Mouse (Mus musculus) liver, adult (tissue): ENCODE data around the gene Plekhj1.

Source experiments
- GATA4 ChIP-seq: IDR thresholded peaks from 2 replicates; pipeline ENCODE4 v1.6.1; 2014; ENCODE audit warnings: mild to moderate bottlenecking, low read length; ENCODE audit not compliant: insufficient replicate concordance

The Plekhj1 gene

DNA sequence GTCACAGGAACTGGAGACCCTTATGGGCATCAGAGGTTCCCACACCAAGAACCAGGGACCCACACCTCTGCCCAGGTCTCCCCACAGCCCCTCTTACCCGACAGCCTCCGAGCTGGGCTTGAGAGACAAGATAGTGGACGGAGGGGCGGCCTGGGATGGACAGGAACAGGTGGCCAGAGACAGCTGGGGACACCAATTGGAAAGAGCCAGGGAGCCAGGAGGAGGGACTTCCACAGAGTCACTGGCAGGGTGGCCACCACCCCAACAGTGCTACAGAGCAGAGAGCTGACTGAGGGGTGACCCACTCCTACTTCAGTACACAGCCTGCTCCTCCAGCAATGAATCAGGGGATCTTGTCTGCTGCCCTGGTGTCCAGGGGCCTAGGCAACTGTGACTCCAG is 14.9 kb upstream of the Plekhj1 start, which contains the start of gene Jsrp1:
Jsrp1 (minus strand) TSS at position 133 of the 400 bp plus-strand sequence.
- TF ChIP-seq GATA4: no peak

DNA sequence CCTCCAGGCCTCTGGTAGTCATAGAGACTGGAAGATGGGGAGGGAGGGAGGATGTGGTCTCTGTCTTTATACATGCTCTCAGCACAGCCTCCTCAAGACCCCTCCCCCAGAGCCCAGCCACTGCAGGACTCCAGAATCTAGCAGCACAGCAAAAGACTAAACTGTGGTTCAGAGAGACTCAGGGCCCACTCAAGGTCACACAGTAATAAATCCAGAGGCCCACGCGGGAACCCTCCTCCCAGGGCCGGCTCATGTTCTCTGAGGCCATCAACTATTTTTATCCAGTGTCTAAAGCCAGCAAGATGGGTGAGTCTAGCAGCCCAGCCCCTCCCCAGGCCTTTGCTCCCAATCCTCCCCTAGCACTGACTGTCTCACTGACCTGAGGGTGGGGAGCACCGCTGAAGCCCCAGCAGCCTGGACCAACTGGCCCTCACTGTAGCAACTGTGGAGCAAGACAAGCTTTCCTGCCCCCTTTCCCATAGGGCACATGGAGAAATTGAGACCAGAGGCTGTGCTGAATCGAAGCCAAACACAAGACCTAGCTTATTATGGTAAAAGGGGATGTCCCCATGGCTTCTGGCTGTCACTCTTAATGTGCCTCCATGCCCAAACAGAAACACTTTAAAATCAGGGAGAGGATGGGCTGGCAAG is 14.1 kb upstream of the Plekhj1 start:
- TF ChIP-seq GATA4: no peak

DNA sequence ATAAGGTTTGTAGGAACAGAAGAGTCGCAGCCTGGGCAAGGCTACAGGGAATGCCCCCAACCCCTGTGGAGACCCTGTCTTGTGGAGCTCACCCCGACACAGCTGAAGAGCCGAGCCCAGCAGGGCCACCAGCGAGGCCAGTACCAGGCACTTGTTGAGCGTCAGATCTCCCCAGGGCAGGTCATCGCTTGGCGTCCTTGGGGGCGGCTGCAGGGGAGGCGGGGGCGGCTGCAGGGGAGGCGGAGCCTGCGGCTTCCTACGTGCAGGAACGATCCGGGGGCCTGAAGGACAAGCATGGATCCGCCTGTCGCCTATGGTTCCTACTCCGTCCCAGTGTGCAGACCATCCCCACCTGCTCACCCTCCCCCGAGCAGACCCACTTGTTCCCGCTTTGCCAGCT is 11.7 kb upstream of the Plekhj1 start:
- no peak for TF ChIP-seq GATA4

DNA sequence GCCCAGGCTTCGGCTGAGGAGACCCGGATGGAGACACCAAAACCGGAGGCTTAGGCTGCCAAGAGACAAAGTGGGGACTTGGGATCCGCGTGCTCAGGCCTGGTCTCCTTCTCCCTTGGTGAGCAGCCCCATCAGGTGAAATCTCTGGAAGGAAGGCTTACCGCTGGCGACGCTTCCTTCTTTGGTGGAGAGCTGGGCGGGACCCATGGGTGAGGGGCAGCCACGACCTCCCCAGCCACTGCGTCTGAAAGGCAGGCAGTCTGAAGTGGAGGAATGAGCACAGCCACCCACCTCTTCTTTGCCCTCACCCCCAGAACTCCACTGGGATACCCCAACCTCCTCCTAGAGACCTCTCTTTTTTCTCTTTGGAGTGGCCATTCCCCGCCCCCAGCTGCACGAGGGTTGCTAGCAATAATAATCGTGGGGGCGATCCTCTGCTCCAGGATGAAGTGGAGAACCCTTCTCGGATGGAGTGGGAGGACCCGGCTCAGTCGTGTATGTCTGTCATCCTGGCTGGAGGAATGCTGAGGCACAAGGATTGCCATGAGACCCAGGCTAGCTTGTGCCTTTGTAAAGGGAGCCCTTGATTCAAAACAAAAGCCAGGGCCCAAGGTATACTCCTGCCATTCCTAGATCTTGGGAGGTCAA is 10.7 kb upstream of the Plekhj1 start:
- no peak for TF ChIP-seq GATA4

DNA sequence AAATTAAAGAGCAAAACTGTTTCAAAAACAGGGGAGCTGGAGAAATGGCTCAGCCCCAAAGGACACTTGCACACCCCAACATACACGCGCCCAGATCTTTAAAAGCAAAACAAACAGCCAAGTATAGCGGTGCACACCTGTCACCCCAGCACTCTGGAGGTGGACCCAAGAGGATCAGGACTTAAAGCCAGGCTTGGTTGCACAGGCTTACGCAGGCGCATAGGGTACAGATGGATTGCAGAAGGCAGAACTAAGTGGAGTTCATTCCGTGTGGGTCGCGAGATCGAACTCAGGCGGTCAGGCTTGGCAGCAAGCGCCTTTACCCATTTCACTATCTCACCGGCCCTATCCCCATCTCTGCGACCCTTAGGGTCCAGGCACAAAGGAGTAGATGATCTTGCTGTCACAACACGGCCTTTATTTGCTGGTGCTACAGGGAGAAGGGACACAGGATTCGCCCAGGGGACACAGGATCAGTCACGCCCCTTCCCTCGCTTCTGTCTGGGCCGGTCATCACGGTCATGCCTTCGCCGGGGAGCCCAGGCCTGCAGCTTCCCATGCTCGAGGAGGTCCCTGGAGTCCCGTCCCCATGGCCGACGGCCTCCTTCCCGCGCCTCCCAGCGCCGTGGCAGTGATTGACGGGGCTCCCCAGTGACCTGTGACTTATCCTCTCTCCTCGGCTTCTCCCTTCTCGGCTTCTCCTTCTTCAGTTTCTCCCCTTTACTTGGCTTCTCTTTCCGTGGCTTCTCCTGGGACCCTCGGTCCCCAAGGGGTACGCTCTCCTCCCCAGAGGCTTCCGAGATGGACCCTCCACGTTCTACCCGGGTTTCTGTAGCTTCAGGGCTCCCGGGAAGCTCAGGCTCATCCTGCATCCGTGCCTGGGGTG is 9.9 kb upstream of the Plekhj1 start:
- no peak for TF ChIP-seq GATA4

DNA sequence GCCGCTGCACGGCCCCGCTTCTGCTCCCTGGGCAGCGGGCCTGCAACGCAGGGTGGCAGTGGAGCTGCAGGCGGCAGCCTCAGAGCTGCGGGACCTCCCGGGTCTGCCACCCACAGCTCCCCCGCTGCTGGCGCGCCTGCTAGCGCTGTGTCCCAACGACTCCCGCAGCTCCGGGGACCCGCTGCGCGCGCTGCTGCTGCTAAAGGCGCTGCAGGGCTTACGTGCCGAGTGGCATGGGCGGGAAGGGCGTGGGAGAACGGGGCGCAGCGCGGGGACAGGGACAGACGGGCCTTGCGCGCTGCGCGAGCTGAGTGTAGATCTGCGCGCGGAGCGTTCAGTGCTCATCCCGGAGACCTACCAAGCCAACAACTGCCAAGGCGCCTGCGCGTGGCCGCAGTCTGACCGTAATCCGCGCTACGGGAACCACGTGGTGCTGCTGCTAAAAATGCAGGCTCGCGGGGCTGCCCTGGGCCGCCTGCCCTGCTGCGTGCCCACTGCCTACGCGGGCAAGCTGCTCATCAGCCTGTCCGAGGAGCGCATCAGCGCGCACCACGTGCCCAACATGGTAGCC is 8.7 kb upstream of the Plekhj1 start:
- TF ChIP-seq GATA4: no peak

DNA sequence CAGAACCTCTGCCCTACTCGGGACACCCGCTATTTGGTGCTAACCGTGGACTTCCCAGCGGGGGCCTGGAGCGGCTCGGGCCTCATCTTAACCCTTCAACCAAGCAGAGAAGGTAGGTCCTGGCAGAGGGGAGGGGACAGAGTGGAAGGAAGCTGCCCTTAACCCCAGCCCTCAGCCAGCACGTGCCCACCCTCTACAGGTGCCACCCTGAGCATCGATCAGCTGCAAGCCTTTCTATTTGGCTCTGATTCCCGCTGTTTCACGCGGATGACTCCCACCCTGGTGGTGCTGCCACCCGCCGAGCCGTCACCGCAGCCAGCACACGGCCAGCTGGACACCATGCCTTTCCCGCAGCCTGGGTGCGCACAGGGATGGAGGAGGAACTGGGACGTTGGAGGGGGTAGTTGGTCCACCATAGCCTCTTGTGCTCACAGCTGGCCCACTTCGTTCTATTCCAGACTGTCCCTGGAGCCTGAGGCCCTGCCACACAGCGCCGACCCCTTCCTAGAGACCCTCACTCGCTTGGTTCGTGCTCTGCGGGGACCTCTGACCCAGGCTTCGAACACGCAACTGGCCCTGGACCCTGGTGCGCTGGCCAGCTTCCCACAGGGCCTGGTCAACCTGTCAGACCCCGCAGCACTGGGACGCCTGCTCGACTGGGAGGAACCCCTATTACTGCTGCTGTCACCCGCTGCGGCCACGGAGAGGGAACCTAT is 8.1 kb upstream of the Plekhj1 start:
- TF ChIP-seq GATA4: no peak

DNA sequence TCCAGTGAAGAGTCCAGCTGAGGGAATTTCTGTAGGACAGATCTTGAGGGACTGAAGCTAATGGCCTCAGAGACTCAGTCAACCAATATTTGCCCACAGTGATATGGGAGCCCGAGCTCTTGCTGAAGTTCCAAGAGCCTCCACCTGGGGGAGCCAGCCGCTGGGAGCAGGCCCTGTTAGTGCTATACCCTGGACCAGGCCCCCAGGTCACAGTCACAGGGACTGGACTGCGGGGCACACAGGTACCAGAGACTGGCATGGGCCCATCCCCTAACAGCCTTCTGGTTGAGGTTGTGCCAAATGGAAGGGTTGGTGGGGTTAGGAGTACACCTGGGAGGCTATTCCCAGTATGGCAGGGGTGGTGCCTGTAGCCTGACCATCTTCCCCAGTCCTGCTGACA is 7.5 kb upstream of the Plekhj1 start:
- no peak for TF ChIP-seq GATA4

DNA sequence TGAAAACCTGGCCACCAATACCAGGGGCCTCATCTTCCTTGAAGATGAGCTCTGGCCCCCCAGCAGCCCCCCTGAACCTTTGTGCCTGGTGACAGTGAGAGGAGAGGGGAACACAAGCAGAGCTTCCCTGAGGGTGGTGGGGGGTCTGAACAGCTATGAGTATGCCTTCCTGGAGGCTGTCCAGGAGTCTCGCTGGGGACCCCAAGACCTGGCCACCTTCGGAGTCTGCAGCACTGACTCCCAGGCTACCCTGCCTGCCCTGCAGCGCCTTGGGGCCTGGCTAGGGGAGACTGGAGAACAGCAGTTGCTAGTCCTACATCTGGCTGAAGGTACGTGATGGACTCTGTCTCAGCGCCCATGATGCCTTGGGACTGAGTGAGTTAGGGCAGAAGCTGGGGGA is 6.9 kb upstream of the Plekhj1 start:
- TF ChIP-seq GATA4: no peak

DNA sequence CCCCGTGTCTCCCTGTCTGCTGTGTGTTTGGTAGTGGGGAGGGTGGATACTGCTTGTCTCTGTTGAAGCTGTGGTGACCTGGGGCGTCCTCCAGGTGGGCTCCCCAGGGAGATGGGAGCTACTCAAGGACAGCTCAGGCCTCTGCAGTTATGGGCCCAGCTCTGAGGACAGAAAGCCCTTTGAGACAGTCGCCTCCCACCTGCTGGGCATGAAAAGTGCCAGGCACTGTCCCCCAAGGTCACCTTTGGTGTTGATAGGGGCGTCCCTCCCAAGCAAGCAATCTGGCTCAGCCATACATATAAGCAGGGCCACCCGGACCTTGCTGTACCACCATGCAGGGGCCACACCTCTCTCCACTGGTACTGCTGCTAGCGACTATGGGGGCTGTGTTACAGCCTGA is 6.5 kb upstream of the Plekhj1 start, which contains the start of gene Amh:
Amh (plus strand) TSS at position 328 of the 400 bp plus-strand sequence.
- no peak for TF ChIP-seq GATA4

DNA sequence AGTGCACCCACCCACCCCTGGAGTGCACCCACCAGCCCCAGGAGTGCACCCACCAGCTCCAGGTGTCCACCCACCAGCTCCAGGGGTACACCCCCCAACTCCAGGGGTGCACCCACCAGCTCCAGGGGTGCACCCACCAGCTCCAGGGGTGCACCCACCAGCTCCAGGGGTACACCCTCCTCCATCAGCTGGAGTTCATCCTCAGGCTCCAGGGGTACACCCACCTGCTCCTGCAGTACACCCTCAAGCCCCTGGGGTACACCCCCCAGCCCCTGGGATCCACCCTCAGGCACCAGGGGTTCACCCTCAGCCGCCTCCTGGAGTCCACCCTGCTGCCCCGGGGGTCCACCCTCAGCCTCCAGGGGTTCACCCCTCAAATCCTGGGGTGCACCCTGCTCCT is 5.9 kb upstream of the Plekhj1 start:
- no peak for TF ChIP-seq GATA4

DNA sequence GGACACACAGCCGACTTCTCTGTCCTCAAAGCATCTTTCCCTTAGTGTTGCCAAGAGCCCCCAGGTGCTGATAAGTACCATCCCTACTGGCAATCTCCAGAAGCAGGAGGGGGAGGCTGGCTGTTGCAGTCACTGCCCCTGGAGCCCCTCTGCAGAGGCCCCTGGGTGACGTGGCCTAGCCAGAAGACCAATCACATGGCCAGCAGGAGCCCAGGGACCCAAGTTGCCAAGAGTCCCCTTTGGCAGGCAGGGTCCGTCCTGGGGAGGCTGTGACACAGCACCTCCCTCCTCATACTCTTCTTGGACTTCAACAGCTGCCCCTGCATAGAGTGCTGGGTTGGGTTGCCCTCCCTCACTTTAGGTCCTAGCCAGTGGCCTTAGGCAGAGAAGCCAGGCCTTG is 4.6 kb upstream of the Plekhj1 start:
- TF ChIP-seq GATA4: no peak

DNA sequence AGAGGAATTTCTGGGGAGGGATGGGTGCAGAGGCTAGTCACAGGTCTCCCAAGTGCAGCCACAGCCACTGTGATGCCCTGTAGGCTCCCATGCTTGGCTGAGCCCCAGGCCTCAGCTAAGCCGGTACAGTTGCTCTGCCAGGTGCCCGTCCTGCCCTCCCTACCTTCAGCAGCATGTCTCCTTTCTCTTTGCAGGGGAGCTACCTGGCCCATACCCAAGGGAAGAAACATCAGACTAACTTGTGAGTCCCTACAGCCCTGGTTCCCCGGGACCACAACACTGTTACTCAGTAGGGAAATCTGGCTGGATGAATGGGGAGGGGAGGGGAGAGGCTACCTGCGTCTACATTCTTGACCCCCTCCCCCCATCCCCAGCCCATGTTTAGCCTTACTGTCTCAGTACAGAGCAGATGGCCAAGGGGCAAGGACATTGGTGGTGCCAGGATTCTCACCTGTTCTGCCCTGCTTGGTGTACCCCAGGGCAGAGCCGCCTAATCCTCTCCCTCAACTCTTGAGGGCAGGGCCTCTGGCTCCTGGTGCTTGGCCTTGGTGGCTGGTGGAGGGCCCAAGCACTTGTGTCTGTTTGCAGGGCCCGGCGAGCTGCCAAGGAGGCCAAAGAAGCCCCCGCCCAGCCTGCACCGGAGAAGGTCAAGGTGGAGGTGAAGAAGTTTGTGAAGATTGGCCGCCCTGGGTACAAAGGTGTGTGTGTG is 3.9 kb upstream of the Plekhj1 start:
- no peak for TF ChIP-seq GATA4

DNA sequence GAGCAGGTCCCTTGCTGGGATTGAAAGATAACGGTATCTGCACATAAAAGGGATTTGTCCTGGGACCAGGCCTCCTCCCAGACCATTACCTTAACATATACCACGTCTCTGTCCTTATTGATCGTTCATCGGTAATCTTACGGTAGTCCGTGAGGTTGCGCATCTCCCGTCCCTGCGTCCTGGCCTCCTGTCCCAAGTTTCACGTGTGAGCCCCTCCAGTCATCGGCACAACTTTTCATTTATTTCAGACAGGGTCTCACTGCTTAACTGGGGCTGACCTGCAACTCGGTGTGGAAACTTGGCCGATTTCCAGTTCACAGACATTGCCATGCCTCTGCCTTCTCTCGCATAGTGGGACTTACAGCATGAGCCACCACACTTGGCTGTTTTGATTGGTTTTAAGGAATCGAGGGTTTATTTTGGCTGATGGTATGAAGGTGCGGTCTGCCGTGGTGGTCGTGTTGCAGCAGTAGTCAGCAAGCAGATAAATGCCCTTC is 692 bp upstream of the Plekhj1 start:
- no peak for TF ChIP-seq GATA4
